Comparison of ENCODE assay signal across 5 mouse cellular contexts in the genomic region with DNA sequence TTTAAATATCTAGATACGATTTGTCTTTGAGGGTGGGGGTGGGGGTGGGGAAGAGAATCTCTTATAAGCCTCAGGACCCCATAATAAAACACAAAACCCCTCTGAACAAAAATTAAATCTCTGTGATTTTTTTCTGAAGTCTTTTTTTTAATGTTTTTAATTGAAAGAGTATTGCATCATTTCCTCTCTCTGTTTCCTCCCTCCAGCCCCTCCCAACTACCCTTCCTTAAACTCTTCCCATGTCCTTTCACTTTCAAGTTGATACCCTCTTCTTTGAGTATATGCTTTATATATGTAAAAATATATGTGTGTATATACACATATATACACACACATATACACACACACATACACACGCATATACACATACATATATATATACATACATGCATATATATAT.
"Had no signal": no experiment of that assay in that cellular context is flagged by ENCODE, and none has a peak within 500 bp of the region (broad histone marks: within the 10 kb centered on the region; RNA-seq: fewer than 3 reads in every experiment).

No protein-coding gene starts in this region.

- H3K27ac ChIP-seq: liver, embryonic 14.5 days; lung, embryonic 15.5 days; macrophage; midbrain, embryonic 12.5 days; neural tube, embryonic 12.5 days had no signal

- H3K4me1 ChIP-seq: lung, embryonic 15.5 days; midbrain, embryonic 12.5 days; neural tube, embryonic 12.5 days had no signal

- H3K4me3 ChIP-seq: lung, embryonic 15.5 days; midbrain, embryonic 12.5 days; neural tube, embryonic 12.5 days had no signal

- H3K4me2 ChIP-seq: lung, embryonic 15.5 days; midbrain, embryonic 12.5 days; neural tube, embryonic 12.5 days had no signal

- H3K9ac ChIP-seq: liver, embryonic 14.5 days; lung, embryonic 15.5 days; midbrain, embryonic 12.5 days; neural tube, embryonic 12.5 days had no signal

- H3K36me3 ChIP-seq: lung, embryonic 15.5 days; midbrain, embryonic 12.5 days; neural tube, embryonic 12.5 days had no signal

- H3K27me3 ChIP-seq: lung, embryonic 15.5 days; neural tube, embryonic 12.5 days had no signal

- H3K9me3 ChIP-seq: lung, embryonic 15.5 days; midbrain, embryonic 12.5 days; neural tube, embryonic 12.5 days had no signal
